Mouse (Mus musculus) inflammation-experienced regulatory T-cells, adult 6 months (primary cell): ENCODE measurements around the gene Sirt4. TPM values are rescaled to one million over a fixed set of nuclear protein-coding genes. Genes with fewer than 3 reads are reported as not detected.
A peak's percentile ranks its signal among the peaks of the same experiment; 100 is the strongest.
"Not testable (repeated sequence)": the region's sequence is repeated elsewhere in the genome, so short reads cannot be mapped to it uniquely, and the experiment has no call there.

Experiments used
- ATAC-seq: one replicate; pipeline ENCODE4 v1.8.0; 2017
- polyA plus RNA-seq, 3 experiments: library from polyadenylated mRNA; unstranded; fragments of 100-300 nt; shearing (Covaris generic); gene quantifications; one replicate each; pipeline ENCODE4 v1.2.1; 2017

Sirt4 gene
- polyA plus RNA-seq, 3 experiments from 2014 or later: 12.0 to 18.5 (median 14.8) TPM

GRCm38 (mm10) chr5:115514896-115515587 is 30.5 kb upstream of the Sirt4 start:
- ATAC-seq: no peak

- ATAC-seq: no peak
Observed at GRCm38 (mm10) chr5:115514346-115514745, 29.8 kb upstream of the Sirt4 start.

GRCm38 (mm10) chr5:115513721-115514120 is 29.2 kb upstream of the Sirt4 start:
- ATAC-seq: no peak

DNA sequence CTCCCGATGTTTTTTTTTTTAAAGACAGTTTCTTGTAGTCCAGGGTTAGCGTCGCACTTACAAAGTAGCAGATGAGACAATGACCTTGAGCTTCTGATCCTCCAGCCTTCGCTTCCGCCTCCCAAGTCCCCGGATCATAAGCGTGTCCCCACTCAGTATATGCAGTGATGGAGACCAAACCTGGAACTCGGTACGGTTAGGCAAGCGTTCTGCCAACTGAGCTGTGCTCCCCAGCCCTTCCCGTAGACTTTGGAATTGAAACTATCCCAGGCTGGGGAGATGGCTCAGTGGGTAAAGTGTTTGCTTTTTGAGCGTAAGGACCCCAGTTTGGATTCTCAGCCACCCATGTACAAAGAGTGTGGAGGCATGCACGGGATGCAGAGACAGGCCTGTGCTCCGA is 28.7 kb upstream of the Sirt4 start:
- ATAC-seq: no peak

GRCm38 (mm10) chr5:115512375-115512774 is 27.9 kb upstream of the Sirt4 start:
- ATAC-seq: no peak

DNA sequence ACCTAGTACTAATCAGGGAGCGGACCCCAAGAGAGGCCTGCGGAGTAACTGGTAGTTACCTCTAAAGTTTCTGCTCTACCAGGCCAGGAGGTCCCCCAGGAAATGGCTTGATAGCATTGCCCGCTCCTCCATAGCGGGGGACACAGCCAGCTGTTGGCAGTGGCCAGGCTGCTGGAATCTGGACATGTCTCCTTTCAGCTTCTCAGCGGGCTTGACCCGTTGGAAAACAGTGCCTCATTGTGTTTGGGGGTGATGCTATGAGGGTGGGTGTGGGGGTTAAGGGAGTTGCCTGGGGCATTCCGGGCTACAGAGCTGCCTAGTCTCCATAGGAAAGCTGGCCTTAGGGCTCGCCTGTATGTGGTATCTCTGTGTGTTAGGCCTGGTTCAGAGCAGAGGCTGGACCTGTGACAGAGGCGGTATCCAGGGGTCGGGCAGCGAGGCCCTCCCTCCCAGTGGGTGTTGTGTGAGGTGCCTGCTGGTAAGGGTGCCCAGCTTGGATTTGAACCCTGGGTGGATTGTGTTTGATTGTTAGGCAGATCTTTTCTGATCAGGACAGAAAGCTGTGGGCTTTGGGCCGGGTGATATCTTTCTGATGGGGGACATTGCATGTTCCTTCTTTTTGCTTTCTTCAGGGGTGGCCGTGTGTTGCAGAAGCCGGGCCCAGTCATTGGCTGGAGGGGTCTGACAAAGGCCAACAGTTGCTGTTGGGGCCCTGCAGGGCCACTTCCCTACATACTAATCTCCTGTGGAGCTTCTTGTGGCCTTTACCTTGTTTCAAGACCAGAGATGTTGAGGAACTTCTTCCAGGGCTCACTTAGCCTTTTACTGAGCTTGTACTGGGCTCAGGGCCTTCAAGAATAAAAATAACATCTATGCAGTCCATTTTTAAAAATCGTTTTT is 25.5 kb upstream of the Sirt4 start:
- ATAC-seq: no peak

DNA sequence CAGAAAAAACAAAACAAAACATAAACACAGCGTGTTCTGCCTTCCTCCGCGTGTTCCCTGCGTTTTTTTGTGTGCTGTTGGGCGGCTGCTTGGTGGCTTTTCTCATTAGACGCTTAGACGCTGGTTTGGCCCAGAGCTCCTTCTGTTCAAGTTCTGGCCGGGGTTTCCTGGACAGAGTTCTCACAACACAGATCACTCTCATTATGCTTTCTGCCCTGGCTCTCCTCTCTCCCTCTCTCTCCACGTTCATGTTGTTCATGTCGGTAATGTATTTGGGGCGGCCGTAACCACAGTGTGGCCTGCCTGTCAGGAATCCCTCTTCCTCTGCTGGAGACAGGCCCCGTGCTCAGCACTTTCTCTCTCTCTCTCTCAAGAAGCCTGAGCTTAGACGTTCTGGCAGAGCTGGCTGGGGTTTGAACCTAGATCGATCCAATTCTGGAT is 24.8 kb upstream of the Sirt4 start:
- no peak for ATAC-seq

DNA sequence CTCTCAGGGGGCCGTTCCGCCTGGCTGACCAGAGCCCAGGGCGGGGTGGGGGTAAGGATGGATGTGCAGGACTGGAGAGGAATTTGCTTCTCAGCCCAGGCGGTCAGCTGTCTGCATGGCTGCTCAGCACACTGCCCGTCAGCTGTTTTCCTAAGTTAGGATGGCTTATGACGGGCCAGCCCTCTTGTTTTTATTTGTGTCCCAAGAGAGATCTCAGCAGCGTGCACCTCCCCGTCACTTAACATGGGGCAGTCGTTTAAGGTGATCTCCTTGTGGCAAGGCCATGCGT is 24.3 kb upstream of the Sirt4 start:
- ATAC-seq: no peak

DNA sequence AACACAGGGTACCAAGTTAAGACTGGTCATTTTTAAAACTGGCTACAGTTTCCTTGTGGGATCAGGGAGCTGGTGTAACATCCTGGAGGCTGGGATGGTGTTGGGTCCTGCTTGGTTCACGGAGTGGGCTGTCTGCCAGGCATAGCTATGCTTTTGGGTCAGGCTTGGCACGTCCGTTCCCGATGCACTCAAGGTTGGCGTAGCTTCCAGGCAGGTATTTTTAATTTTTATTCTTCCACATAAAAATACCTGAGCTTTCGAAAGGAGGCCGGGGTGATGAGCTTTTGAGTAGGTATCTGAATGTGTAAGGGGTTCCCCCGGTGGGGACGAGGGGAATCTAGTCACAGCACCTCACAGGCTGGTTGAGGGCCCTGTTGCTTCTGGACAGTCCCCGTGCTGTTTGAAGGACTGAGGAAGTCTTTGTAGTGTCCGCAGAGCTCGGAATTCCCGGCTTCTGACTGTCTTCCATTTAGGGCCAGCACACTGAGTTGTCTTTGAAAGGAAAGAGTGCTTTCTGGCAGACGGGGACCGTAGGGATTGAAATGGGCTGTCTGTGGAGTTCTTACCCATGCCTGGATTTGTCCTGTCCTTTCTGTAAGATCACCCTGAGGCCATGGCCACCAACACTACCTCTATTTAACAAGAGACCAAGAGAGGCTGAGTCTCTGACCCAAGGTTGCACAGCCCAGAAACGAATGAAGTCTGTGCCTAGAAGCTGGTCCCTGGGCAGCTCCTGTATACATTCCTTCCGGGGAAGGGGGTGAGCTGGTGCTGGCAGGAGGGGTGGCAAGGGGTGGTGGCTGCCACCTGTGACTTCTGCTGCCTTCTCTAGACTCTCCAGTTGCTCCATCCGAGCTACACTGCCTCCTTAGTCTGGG is 23.7 kb upstream of the Sirt4 start:
- no peak for ATAC-seq

GRCm38 (mm10) chr5:115507267-115507980 is 22.9 kb upstream of the Sirt4 start:
- no peak for ATAC-seq

- ATAC-seq: peak; percentile 87
Observed at GRCm38 (mm10) chr5:115506454-115507201, 22.1 kb upstream of the Sirt4 start, which contains the start of gene Pxn. Gene Pxn (plus strand): TSS chr5:115506676.

GRCm38 (mm10) chr5:115505617-115506016 is 21.1 kb upstream of the Sirt4 start:
- ATAC-seq: not testable (repeated sequence)

- no peak for ATAC-seq
Observed at GRCm38 (mm10) chr5:115503035-115503434, 18.5 kb upstream of the Sirt4 start.

DNA sequence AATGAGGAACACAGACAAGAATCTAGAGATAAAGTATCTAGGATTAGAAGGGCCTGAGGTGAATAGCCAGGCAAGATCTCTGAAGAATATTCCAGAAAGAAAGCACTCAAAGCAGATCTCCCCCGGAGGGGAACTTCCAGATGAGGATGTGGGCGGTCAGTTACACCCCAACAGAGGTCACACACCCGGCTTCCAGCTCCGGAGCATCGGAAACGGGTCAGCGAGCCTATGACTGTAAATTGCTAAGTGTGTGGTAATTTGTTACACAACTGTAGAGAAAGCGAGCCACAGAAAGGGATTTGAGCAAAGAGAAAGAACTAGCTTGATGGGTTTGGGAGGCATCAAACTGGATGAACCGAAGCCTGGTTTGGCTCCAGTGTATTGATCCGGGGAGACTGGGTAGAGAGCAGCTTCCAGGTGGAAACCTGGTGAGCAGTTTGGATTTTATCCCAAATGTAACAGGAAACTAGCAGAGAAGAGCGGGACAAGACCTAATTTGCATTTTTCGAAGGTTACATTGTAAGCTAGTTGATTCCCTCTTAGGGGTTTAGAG is 15.9 kb upstream of the Sirt4 start:
- no peak for ATAC-seq

- ATAC-seq: no peak
Observed at GRCm38 (mm10) chr5:115498307-115499240, 14.0 kb upstream of the Sirt4 start.

GRCm38 (mm10) chr5:115497033-115497432 is 12.5 kb upstream of the Sirt4 start:
- no peak for ATAC-seq

DNA sequence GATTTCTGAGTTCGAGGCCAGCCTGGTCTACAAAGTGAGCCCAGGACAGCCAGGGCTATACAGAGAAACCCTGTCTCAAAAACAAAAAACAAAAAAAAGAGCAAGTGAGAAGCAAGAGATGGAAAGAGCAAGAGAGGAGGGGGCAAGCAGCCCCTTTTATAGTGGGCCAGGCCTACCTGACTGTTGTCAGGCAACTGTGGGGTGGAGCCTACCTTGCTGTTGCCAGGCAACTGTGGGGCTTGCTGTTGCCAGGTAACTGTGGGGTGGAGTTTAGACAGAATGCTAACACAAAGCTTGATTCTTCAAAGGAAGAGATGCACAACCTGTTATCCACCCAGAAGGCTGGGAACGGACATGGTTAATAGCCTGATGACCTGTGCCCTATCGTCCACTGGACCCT is 11.1 kb upstream of the Sirt4 start:
- not testable (repeated sequence) for ATAC-seq

DNA sequence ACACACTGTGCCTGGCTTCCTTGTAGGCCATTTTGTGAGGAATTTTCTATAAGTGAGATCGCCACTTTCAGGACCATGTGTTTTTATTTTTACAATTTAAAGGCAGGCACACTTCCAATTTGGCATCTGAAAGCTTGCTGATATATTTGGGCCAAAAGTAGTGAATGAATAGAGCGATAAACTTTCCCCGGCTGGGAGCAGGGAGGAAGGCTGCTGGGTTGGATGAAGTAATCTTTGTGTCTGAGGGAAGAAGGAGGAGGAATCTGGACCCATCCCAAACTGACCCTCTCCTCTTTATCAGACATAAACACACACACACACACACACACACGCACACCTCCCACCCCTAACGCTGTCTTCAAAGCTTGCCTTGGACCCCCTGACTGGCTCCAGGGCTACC is 8.9 kb upstream of the Sirt4 start:
- no peak for ATAC-seq

- ATAC-seq: no peak
Observed at GRCm38 (mm10) chr5:115492711-115493335, 8.3 kb upstream of the Sirt4 start.
